Mouse (Mus musculus) intestine, embryonic 15.5 days (tissue): ENCODE data around the gene Ankrd52. TPM values are rescaled to one million over a fixed set of nuclear protein-coding genes. Genes with fewer than 3 reads are reported as not detected.

Source experiments
- ATAC-seq: fragments of 200-750 bp; cut with Nextera tagmentation; 2 replicates; pipeline ENCODE4 v1.8.0; 2017; ENCODE audit warnings: moderate TSS enrichment, moderate library complexity
- H3K27ac ChIP-seq: fragments of 300-500 bp; sonication (generic); 2 replicates; pipeline ENCODE4 v1.5.1; 2015; ENCODE audit warnings: mild to moderate bottlenecking, inconsistent platforms
- H3K27me3 ChIP-seq: fragments of 300-500 bp; sonication (generic); replicated peaks from 2 replicates; pipeline ENCODE4 v1.6.1; 2015; ENCODE audit warnings: inconsistent platforms
- H3K36me3 ChIP-seq: fragments of 300-500 bp; sonication (generic); 2 replicates; pipeline ENCODE4 v1.6.1; 2015; ENCODE audit warnings: inconsistent platforms
- H3K4me1 ChIP-seq: fragments of 300-500 bp; sonication (generic); replicated peaks from 2 replicates; pipeline ENCODE4 v1.6.1; 2015; ENCODE audit warnings: inconsistent platforms
- H3K4me2 ChIP-seq: fragments of 300-500 bp; sonication (generic); replicated peaks from 2 replicates; pipeline ENCODE4 v1.6.1; 2015; ENCODE audit warnings: mild to moderate bottlenecking, inconsistent platforms
- H3K4me3 ChIP-seq: fragments of 300-500 bp; sonication (generic); replicated peaks from 2 replicates; pipeline ENCODE4 v1.5.1; 2015; ENCODE audit warnings: inconsistent platforms
- H3K9ac ChIP-seq: fragments of 300-500 bp; sonication (generic); 2 replicates; pipeline ENCODE4 v1.6.1; 2015; ENCODE audit warnings: inconsistent platforms
- H3K9me3 ChIP-seq: fragments of 300-500 bp; sonication (generic); 2 replicates; pipeline ENCODE4 v1.6.1; 2016; ENCODE audit warnings: inconsistent platforms
- WGBS: fragments of 180-500 bp; shearing (Covaris S2); methylation state at CpG from one replicate; pipeline ENCODE4 v1.1.7; 2015; 5-methylcytosine and 5-hydroxymethylcytosine counted together
- polyA plus RNA-seq: library from polyadenylated mRNA; unstranded; fragments of >200 nt; fragmentation: Nextera tagmentation; extraction: Ambion mirVana; gene quantifications from 2 replicates; pipeline ENCODE4 v1.2.1, GENCODE M21; 2015

Gene Ankrd52
- polyA plus RNA-seq, 1 experiment from 2014 or later = 10.0 TPM

DNA sequence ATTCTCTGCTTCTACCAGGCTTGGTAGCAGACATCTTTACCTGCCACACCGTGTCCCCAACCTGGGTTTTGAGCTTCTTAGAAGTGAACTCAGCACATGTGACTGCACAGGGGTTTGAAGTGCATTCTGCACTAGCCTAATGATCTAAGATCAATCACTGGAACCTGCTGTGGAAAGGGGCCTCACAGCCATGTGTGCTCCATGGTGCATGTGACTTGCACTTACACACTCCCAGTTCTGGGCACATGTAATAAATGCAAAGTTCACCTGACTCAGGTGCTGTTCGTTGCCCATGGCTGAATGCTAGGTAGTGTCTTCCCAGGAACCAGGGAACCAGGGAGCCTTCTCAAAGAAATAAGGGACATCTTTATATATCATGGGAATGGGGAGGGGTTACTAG is 56.5 kb downstream of the Ankrd52 start:
- H3K4me3 ChIP-seq = no peak overlapping the region
- no peak overlapping the region for H3K4me2 ChIP-seq
- no peaks in the 10 kb centered on the region for H3K27me3 ChIP-seq
- no peak overlapping the region for H3K27ac ChIP-seq
- no peaks in the 10 kb centered on the region for H3K9me3 ChIP-seq
- H3K36me3 ChIP-seq = peaks cover 49% of the 10 kb centered on the region
- no peak overlapping the region for H3K9ac ChIP-seq
- no peaks in the 10 kb centered on the region for H3K4me1 ChIP-seq
- 84% methylated on average over 2 of the region's 2 CpGs for WGBS
- ATAC-seq = peak; percentile 74

DNA sequence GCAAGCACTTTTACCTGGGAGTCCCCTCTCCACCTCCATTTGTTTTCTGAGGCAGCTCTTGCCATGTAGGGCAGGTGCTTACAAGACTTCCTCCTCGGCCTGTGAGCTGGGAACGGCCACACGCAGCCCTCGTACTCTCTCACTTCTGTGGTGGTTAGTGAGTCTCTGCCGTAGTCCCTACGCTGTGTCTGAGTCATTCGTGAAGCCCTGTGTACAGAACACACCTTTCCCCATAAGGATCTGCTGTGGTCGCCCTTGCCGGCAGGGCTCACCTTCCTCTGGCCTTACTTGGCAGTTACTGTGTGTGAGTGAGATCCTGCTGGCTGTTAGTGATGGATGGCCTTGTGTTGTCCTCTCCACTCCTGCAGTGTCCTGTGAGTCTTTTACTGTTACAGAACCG is 57.8 kb downstream of the Ankrd52 start:
- no peak overlapping the region for H3K27ac ChIP-seq

DNA sequence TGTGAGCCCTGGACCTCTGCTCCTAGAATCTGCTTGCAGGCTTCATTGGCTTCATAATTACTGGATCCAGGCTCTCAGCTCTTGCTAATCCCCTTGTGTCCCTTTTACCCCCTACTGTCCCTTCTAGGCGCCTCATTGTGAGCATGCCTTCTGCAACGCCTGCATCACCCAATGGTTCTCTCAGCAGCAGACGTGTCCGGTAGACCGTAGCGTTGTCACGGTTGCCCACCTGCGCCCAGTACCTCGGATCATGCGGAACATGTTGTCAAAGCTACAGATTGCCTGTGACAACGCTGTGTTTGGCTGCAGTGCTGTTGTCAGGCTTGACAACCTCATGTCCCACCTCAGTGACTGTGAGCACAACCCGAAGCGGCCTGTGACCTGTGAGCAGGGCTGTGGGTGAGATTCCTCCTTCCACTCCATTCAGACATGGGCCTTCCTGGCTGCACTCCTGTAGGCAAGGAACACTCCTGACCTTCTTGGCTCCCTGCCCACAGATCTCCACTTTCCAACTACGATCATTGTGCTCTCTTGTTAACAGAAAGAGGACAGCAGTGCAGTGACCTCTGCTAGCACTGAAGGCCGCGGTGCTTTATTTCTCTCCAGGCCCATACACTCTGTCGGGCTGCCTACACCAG is 58.4 kb downstream of the Ankrd52 start:
- ATAC-seq = no peak
- Histone ChIP-seq H3K9me3 (no peaks in the 10 kb centered on the region), H3K27ac (no peak overlapping the region), H3K4me2 (no peak overlapping the region), H3K9ac (no peak overlapping the region), H3K36me3 (peaks cover 46% of the 10 kb centered on the region), H3K4me3 (no peak overlapping the region), H3K27me3 (no peaks in the 10 kb centered on the region), H3K4me1 (no peaks in the 10 kb centered on the region)
- WGBS = 84% methylated on average over 17 of the region's 17 CpGs

More for the DNA sequence above, 57.8 kb downstream of the Ankrd52 start:
- Histone ChIP-seq H3K9me3 (no peaks in the 10 kb centered on the region), H3K4me1 (no peaks in the 10 kb centered on the region), H3K4me3 (no peak overlapping the region), H3K27me3 (no peaks in the 10 kb centered on the region), H3K9ac (no peak overlapping the region), H3K36me3 (peaks cover 48% of the 10 kb centered on the region), H3K4me2 (no peak overlapping the region)
- WGBS = 81% methylated on average over 10 of the region's 10 CpGs
- no peak for ATAC-seq

DNA sequence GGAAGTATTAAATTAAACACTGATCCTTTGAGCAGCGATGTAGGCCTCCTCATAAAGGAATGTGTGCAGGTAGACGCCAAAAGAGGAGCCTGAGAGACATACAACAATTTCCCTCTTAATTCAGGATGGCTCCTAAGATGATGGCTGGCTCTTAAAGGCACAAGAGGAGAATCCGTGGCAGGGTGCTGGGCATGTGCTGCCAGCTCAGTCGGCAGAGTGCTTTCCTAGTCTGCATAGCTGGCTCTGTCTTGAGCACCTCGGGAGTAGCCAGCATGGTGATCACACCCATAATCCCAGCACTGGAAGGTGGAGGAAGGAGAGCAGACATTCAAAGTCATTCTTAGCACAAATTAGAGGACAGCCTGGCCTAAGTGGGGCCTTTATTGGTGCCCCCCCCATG is 59.0 kb downstream of the Ankrd52 start:
- Histone ChIP-seq H3K4me2 (no peak overlapping the region), H3K9ac (no peak overlapping the region), H3K4me3 (no peak overlapping the region), H3K9me3 (no peaks in the 10 kb centered on the region), H3K27ac (no peak overlapping the region), H3K36me3 (peaks cover 46% of the 10 kb centered on the region), H3K27me3 (no peaks in the 10 kb centered on the region), H3K4me1 (no peaks in the 10 kb centered on the region)
- 86% methylated on average over 5 of the region's 5 CpGs for WGBS
- ATAC-seq = no peak

DNA sequence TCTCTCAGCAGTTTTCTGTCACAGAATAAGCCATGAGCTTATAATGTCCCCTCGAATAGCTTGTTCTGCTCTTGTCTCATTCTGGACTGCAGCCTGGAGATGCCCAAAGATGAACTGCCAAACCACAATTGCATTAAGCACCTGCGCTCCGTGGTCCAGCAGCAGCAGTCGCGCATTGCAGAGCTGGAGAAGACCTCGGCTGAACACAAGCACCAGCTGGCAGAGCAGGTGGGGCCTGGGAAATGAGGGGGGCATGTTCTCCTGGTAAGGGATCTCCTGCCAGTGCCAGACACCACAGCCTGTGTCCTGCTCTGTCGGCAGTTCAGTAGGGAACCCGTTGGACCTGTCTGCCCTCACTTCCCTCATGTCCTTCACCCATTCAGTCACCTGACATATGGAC is 59.5 kb downstream of the Ankrd52 start:
- Histone ChIP-seq H3K9me3 (no peaks in the 10 kb centered on the region), H3K27ac (no peak overlapping the region), H3K4me1 (no peaks in the 10 kb centered on the region), H3K4me2 (no peak overlapping the region), H3K9ac (no peak overlapping the region), H3K4me3 (no peak overlapping the region), H3K27me3 (no peaks in the 10 kb centered on the region), H3K36me3 (peaks cover 50% of the 10 kb centered on the region)
- 91% methylated on average over 8 of the region's 8 CpGs for WGBS
- no peak for ATAC-seq

DNA sequence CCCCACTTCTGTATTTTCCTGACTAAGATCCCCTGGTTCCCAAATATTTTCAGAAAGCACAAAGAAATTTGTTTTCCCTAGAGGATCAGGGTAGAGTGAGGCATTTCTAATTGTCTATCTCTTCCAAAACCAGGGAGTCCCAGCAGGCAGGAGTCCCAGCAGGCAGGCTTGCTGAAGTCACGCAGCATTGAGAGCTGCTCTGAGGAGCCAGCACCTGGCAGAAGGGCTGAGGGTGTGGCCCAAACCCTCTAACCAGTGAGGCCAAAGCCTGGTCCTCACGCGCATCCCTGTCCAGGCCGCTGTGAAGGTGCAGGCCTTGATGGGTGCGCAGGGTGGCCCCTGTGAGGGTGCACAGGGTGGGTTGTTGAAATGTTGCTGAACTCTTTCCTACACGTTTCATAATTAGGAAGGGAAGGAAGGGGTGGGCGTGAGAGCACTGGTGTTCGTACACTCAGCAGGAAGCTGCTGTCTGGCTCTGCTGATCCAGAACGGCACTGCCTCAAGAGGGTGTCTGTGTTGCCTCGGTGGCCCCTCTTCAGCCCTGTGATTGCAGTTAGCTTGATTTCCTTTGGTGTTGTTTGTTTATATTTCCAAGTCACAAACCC is 61.9 kb downstream of the Ankrd52 start:
- Histone ChIP-seq H3K9ac (no peak overlapping the region), H3K27ac (no peak overlapping the region), H3K36me3 (peaks cover 45% of the 10 kb centered on the region), H3K4me2 (no peak overlapping the region), H3K4me1 (no peaks in the 10 kb centered on the region), H3K4me3 (no peak overlapping the region), H3K27me3 (no peaks in the 10 kb centered on the region), H3K9me3 (no peaks in the 10 kb centered on the region)
- ATAC-seq = no peak
- 67% methylated on average over 10 of the region's 10 CpGs for WGBS

DNA sequence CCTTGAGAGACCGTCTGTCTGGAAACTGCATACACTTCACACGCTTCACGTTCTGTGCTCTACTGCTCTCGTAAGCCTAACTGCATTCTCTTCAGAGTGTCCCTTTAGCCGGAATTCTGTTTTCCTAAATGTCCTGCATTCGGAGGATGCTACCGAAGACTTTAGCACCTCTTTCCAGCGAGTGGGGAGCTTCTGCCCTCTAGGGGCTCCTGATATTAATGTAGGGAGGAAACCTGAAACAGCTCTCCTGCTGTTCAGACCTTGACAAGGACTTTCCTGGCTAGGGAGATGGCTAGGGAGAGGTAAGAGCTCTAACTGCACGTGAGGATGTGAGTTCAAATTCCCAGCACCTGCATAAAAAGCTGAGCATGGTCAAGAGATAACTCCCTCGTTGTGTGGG is 63.5 kb downstream of the Ankrd52 start:
- H3K27ac ChIP-seq = no peak overlapping the region
- no peak for ATAC-seq
- H3K9ac ChIP-seq = no peak overlapping the region
- no peaks in the 10 kb centered on the region for H3K4me1 ChIP-seq
- no peaks in the 10 kb centered on the region for H3K9me3 ChIP-seq
- peaks cover 41% of the 10 kb centered on the region for H3K36me3 ChIP-seq
- no peak overlapping the region for H3K4me3 ChIP-seq
- H3K27me3 ChIP-seq = no peaks in the 10 kb centered on the region
- no peak overlapping the region for H3K4me2 ChIP-seq
- 57% methylated on average over 10 of the region's 10 CpGs for WGBS

DNA sequence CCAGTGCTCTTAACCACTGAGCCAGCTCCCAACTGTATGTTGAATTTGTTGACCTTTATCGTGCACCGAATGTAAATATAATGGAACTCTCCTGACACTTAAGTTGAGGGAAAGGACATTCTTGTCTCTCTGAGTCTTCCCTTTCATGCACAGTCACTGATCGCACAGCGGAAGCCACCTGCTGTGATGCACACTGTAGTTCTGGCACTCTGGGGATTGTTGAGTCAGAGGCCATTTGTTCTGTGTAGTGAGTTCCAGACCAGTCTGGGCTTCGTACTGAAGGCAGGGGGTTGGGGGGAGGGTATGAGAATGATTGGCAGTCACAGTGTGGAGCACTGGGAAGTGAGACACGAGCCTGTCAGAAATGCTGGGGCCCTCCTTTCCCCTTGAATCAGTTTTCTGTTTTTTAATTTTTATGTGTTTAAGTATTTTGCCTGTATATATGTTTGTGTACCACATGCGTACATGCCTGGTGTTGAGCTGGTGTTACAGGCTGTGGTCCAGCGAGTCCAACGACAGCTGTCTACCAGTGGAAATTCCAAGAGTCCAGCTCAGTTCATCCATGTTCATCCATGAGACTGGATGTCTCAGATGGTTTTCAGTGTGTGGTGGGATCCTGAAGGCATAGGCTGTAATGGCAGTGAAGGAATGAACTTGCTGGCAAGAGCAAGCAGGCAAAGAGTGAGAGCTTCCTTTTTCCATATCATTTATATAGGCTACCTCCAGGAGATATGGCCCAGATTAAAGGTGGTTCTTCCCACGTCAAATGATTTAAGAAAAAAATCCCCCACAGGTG is 64.6 kb downstream of the Ankrd52 start:
- H3K9ac ChIP-seq = no peak overlapping the region
- ATAC-seq = no peak
- no peak overlapping the region for H3K4me3 ChIP-seq
- no peak overlapping the region for H3K4me2 ChIP-seq
- H3K4me1 ChIP-seq = no peaks in the 10 kb centered on the region
- no peaks in the 10 kb centered on the region for H3K27me3 ChIP-seq
- WGBS = 88% methylated on average over 10 of the region's 10 CpGs
- no peaks in the 10 kb centered on the region for H3K9me3 ChIP-seq
- H3K27ac ChIP-seq = no peak overlapping the region
- H3K36me3 ChIP-seq = peaks cover 30% of the 10 kb centered on the region

DNA sequence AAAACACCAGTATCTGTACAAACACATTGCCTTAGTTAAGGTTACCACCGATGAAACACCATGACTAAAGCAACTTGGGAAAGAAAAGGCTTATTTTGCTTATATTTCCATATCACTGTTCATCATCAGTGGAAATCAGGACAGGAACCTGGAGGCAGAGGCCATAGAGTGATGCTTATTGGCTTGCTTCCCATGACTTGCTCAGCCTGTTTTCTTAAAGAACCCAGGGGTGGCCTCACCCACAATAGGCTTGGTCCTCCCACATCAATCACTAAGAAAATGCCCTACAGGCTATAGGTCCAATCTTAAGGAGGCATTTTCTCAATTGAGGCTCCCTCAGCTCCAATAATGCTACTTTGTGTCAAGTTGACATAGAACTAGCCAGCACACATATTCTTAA is 65.8 kb downstream of the Ankrd52 start:
- Histone ChIP-seq H3K27me3 (no peaks in the 10 kb centered on the region), H3K4me2 (no peak overlapping the region), H3K36me3 (peaks cover 21% of the 10 kb centered on the region), H3K4me3 (no peak overlapping the region), H3K9ac (no peak overlapping the region), H3K27ac (no peak overlapping the region), H3K4me1 (no peaks in the 10 kb centered on the region), H3K9me3 (no peaks in the 10 kb centered on the region)
- ATAC-seq = no peak
- WGBS = 89% methylated on average over 1 of the region's 1 CpGs

DNA sequence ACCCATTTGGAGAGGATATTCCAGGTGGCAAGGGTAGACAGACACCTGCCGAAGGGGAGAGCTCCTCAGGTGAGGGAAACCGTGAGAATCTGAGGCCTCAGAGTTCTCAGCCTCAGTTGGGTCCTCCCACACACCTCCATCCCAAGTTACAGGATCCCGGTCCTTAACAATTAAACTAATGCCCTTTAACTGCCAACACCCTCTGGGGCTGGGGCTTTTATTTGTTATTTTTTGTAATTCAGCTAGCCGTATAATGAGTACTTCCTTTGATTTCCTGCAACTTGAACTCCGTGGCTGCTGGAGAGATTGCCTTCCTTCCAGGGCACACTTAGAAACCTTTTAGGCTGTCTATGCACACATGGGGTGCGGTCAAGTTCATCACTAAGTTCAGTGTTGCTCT is 67.4 kb downstream of the Ankrd52 start:
- Histone ChIP-seq H3K4me3 (no peak overlapping the region), H3K9me3 (no peaks in the 10 kb centered on the region), H3K4me1 (no peaks in the 10 kb centered on the region), H3K9ac (no peak overlapping the region), H3K27me3 (no peaks in the 10 kb centered on the region), H3K36me3 (peaks cover 11% of the 10 kb centered on the region; the same call in 1 of the 2 replicates), H3K27ac (no peak overlapping the region), H3K4me2 (no peak overlapping the region)
- 69% methylated on average over 6 of the region's 6 CpGs for WGBS
- no peak for ATAC-seq

DNA sequence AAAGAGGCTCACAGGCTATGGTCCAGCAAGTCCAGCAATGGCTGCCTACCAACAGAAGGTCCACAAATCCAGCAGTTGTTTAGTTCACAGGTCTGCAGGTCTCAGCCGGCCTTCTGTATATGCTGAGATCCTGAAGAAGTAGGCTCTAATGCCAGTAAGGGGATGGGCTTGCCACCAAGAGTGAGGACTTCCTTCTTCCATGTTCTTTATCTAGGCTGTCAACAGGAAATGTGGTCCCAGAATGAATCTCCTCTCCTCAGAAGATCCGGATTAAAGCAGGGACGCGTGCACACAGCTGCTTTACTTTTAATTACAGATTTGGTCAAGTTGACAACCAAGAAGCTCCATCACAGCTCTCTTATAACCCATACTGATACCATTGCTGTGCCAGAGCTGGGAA is 68.5 kb downstream of the Ankrd52 start:
- Histone ChIP-seq H3K36me3 (0 out of 2 replicates have a peak, but pooled peaks cover 3% of the 10 kb centered on the region), H3K4me1 (no peaks in the 10 kb centered on the region), H3K4me2 (no peak overlapping the region), H3K27me3 (no peaks in the 10 kb centered on the region), H3K9ac (no peak overlapping the region), H3K4me3 (no peak overlapping the region), H3K9me3 (no peaks in the 10 kb centered on the region), H3K27ac (no peak overlapping the region)
- 72% methylated on average over 4 of the region's 4 CpGs for WGBS
- ATAC-seq = no peak

DNA sequence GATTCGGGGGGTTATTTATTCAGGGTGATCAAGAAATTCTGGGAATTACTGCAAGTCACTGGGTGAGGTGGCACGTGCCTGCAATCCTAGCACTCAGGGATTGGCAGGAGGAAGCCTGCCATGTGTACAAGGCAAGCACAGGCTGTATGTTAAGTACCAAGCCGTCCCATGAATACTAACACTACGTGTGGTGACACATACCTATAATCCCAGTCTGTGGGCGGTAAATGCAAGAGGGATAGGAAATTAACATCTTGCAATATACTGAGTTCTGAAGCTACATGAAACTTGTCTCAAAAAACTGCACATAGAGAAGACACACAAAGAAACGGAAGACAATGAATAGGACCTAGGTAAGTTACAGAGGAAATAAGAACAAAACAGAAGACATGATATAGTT is 74.1 kb downstream of the Ankrd52 start:
- Histone ChIP-seq H3K36me3 (no peaks in the 10 kb centered on the region), H3K4me3 (no peak overlapping the region), H3K9ac (no peak overlapping the region), H3K27me3 (no peaks in the 10 kb centered on the region), H3K27ac (no peak overlapping the region), H3K4me2 (no peak overlapping the region), H3K9me3 (no peaks in the 10 kb centered on the region), H3K4me1 (no peaks in the 10 kb centered on the region)
- WGBS = 75% methylated on average over 6 of the region's 6 CpGs
- ATAC-seq = no peak
